Mouse (Mus musculus) central nervous system, embryonic 18 days (tissue): ENCODE data around the gene Ticam1. TPM values are rescaled to one million over a fixed set of nuclear protein-coding genes. Genes with fewer than 3 reads are reported as not detected.

Experiments used
- polyA plus RNA-seq: library from polyadenylated mRNA; depleted of rRNA; stranded (reverse); fragments of >200 nt; gene quantifications from 2 replicates; pipeline ENCODE4 v1.2.3, GENCODE M21; 2012; rRNA removed

The Ticam1 gene
- polyA plus RNA-seq, result 2.3 and 2.7 TPM in 2 replicates

DNA sequence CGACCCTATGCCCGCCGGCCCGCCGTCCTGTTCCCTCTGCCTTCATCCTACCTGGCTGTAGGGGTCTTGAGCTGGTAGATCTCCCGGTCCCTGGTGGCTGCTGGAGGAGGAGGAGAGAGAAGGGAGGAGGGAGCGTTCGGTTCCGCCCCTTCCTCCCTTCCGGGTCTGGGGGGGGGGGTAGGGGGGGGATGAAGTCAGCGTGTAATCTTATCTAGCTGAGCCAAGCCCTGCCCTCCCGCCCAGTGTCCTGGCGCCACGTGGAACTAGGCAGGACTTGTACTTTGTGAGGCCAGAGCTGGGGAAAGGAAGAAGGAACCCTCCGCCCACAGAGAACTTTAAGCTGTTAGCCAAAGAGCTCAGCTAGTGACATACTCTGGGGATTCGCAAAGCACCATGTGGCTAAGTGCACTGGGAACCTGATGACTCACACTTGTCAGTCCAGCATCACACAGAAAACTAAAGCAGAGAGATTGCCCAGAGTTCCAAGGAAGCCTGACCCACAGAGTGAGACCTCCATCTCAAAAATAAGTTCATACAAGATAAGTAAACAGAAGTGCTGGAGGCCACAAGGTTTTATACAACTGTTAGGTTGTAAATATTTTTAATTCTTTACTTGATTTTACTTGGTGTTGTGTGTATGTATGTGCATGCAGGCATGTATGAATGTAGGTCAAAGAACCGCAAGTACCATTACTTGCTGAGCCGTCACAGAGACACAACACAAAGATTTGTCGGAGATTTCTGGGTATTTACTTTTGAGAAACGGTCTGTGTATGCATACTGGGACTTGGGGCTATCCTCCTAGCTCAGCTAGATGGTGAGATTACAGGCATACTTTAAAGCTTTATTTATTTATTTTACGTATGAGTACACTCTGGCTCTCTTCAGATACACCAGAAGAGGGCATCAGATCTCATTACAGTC is at the start of gene Ticam1:
Gene Ticam1, minus strand, starts transcription at position 144 of the 924 bp plus-strand sequence.

DNA sequence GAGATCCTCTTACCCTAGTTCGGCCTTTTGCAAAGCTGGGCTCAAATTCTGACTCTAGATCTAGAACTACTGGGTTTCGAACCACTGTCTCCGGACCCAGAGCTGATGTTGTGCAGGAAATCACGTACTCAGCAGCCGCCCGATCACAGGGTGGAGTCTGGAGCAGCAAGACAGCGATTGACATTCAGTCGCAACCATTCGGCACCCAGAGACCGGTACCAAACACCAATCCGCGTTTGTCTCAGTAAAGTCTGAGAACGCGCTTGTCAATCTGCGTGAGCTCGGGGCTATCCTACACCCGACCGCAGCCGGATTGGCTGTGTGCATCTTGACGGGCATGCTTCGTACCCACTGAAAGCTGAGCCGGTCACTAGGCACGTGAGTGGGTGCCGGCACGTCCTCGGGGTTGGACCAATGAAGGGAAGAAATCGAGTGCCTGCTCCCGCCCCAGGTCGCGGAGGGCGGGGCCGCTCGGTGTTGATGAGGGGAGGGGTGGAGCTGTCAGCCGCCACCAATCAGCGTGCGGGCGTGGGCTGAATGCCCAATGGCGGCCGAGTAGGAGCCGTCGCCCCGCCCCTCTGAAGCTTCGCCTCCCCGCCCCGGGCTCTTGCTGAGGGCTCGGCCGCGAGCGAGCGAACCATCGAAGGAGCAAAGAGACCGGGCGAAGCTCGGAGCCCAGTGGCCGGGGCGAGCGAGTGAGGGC is 49.0 kb upstream of the Ticam1 start, which contains the start of gene Kdm4b:
Gene Kdm4b, plus strand, starts transcription at position 613 of the 703 bp plus-strand sequence.

DNA sequence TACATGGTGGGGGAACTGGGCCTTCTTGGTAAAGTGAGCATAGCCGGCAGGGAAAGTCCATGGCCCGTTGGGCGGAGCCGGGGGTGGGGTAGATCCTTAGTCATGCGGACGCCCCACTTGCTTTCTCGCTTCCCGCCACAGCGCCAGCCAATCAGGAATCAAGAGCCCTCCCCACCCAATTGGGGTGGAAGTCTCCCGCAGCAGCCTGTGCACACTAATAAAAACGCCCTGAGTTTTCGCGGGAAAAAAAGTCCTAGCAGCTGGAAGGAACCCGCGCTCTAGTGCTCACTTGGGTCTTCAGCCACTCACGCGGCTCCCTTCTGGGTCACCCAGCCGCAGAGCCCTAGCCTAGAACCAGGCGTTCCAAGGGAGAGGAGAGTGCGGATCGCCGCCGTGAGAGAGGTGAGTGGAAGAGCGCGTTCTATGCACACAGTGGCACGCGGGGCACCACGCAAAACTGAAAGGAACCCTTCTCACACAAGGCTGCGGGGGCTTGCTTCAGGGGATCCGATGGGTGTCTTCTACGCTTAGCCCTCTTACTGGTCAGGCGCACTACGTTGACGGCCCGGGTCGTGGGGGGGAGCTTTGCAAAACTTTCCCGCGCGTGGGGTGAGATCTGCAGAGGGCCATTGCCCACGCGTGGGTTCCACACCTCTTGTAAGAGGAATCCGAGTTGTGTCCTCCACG is 26.7 kb upstream of the Ticam1 start, which contains the start of gene Uhrf1:
Gene Uhrf1, plus strand, starts transcription at position 162 of the 687 bp plus-strand sequence.

DNA sequence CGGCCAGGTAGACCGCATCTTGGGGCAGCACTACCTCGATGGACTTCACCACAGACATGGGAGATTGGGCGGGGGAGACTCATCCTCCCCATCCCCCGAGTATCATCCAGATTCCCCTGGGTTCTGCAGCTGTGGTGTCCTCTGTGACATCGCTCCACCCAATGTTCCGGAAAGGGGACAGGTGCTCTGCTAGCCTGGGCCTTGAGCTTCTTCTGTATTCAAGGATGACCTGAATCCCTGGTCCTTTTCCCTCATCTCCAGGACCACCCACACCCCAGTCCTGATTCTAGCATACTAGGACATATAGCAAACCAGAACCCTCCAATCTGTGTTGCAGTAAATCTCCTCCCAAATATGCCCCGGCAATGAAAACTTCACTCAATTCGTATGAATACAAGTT is 23.6 kb upstream of the Ticam1 start, which contains the start of gene Arrdc5:
Gene Arrdc5, minus strand, starts transcription at position 101 of the 400 bp plus-strand sequence.

DNA sequence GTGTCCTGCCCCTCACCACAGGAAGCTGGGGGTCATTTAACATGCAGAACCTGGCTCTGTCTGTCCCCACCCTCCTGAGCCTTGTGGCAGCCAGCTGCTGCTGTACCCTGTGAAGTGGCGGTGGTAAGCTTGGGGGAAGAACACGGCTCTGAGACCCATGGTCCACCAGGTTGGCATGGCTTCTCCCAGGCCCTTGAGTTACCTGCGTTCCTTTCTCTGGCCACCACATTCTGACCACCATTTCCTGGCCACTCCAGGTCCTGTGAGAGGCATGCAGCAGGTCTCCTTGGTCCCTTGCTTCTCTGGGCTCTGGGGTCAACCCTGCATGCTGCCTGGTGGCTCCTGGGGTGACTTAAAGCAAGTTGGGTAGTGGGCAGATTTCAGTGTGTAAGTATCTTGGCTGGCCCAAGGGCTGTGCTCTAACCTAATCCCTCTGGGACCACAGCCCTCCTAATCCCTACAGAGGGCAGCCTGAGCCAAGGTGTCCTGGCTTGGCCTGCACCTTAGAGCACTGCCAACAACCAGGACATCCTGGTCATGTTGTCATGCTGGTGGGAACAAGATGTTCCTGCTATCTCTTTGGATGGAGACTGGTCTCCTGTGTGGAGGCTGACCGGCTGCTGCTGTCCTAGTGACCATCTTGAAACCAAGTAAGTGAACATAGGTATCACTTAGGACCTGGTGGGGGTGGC is 16.1 kb upstream of the Ticam1 start, which contains the start of gene Plin3:
Gene Plin3, minus strand, starts transcription at position 343 of the 692 bp plus-strand sequence.

DNA sequence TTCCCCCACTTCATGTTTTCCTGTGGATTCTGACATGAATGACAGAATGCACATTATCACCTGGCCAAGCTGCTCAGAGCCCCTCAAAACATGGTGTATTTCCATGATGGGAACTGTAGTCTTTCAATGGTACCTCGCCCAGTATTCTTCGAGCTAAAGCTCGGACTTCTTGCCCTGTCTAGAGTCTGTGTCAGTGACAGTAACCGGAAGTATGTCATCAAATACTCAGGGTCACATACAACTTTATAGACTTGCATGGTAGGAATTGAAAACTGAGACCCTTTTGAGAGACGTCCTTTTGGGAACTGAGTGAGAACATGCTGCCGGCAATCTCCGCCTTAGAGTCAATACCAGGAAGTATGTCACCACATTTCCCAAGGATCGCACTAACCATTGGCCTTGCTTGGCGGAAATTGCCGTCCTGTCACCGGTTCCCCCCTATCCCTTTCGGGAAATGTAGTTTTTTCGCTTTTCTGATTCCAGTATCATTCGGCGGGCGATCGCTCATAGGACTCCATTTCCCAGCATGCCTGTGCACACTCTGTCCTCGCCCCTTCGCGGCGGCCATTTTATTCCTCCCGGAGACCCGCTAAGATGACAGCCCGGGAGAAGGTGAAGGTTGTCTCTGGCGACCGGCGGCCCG is 20.2 kb downstream of the Ticam1 start, which contains the start of gene Fem1a:
Gene Fem1a, plus strand, starts transcription at position 572 of the 643 bp plus-strand sequence.

Other genes with a start within 250 kb of the Ticam1 start
- 86.0 and 90.7 TPM in 2 replicates for gene Sh3gl1, start 240.2 kb downstream of the Ticam1 start, polyA plus RNA-seq
- gene Chaf1a, start 236.3 kb downstream of the Ticam1 start, polyA plus RNA-seq, result 5.3 TPM in 2 replicates
- 105 and 110 TPM in 2 replicates for gene Ubxn6, start 201.8 kb downstream of the Ticam1 start, polyA plus RNA-seq
- 124 and 126 TPM in 2 replicates for gene Hdgfl2, start 197.2 kb downstream of the Ticam1 start, polyA plus RNA-seq
- 0.66 and 0.68 TPM in 2 replicates for gene Plin4, start 167.0 kb downstream of the Ticam1 start, polyA plus RNA-seq
- gene Plin5, start 159.2 kb downstream of the Ticam1 start, polyA plus RNA-seq, result 1.9 and 2.1 TPM in 2 replicates
- 0.06 and 0.41 TPM in 2 replicates for gene Lrg1, start 154.8 kb downstream of the Ticam1 start, polyA plus RNA-seq
- 45.5 and 51.8 TPM in 2 replicates for gene Sema6b, start 136.4 kb downstream of the Ticam1 start, polyA plus RNA-seq
- 9.4 and 10.4 TPM in 2 replicates for gene Tnfaip8l1, start 114.3 kb downstream of the Ticam1 start, polyA plus RNA-seq
- 47.7 and 52.9 TPM in 2 replicates for gene Mydgf, start 92.9 kb downstream of the Ticam1 start, polyA plus RNA-seq
- 40.3 and 41.4 TPM in 2 replicates for gene Dpp9, start 57.9 kb downstream of the Ticam1 start, polyA plus RNA-seq
- gene Fem1a, start 20.0 kb downstream of the Ticam1 start, polyA plus RNA-seq, result 24.0 and 24.1 TPM in 2 replicates
- gene Plin3, start 16.1 kb upstream of the Ticam1 start, polyA plus RNA-seq, result 4.1 TPM in 2 replicates
- not detected in 2 replicates for gene Arrdc5, start 23.5 kb upstream of the Ticam1 start, polyA plus RNA-seq
- gene Uhrf1, start 26.5 kb upstream of the Ticam1 start, polyA plus RNA-seq, result 15.6 and 16.9 TPM in 2 replicates
- gene Kdm4b, start 49.3 kb upstream of the Ticam1 start, polyA plus RNA-seq, result 53.9 and 65.1 TPM in 2 replicates
- 949 and 1,105 TPM in 2 replicates for gene Ptprs, start 199.7 kb upstream of the Ticam1 start, polyA plus RNA-seq
- not detected in 2 replicates for gene Znrf4, start 235.6 kb upstream of the Ticam1 start, polyA plus RNA-seq